Mouse (Mus musculus) gastrocnemius, postnatal 4 days (tissue): ENCODE data around the gene Ice1. TPM values are rescaled to one million over a fixed set of nuclear protein-coding genes. Genes with fewer than 3 reads are reported as not detected.
A peak's percentile ranks its signal among the peaks of the same experiment; 100 is the strongest.

Experiments
- DNase-seq, 2 experiments: peaks; one replicate each; pipeline ENCODE4 v3.0.0; 2021 to 2022; ENCODE audit warnings: low spot score in 2 of 2, mixed read lengths in 2 of 2
- total RNA-seq, 2 experiments: library from RNA; stranded (reverse); gene quantifications; 2 replicates each; pipeline ENCODE4 v1.2.3; 2021

Gene Ice1
- total RNA-seq, 2 experiments from 2014 or later = 43.0 to 44.3 TPM

GRCm38 (mm10) chr13:70582517-70582916, 54.9 kb downstream of the Ice1 start:
- peak in 1 of 2 experiments; percentile 45 for DNase-seq

DNA sequence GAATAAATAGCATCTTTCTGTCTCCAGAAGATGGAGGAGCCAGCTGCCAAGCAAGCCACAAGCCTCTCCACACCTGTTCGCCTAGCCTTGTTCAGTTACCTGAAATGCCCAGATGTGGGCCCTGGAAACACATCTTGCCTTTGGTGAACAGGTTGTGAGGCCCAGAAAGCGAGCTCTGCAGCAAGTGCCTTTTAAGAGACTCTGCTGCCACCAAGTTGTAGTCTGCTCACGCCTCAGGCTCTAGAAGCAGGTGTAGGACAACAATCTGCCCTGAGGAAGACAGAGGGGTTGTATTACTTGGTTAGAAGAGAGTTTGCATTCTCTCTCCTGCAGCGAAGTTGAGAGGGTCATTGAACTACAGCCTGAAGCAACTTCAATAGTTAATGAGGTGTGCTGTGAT, 55.9 kb downstream of the Ice1 start:
- DNase-seq = no peak

DNA sequence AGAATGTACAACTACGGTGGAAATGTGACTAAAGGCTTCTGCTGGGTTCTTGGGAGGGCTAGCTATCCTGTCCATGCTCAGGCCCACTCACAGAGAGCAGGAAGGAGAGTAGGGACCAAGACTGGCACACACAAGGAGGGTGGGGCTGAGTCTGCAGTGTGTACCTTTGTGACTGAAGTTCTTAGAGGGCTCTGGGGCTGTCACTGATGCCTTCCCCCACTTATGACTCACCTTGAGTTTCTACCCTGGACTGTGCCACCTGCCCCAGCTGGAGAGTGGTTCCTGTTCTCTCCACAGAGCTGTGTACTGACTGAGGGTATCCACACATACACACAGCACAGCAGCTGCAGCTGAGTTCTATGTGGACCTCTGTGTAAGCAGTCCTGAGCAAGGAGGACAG, 63.2 kb downstream of the Ice1 start:
- no peak for DNase-seq

DNA sequence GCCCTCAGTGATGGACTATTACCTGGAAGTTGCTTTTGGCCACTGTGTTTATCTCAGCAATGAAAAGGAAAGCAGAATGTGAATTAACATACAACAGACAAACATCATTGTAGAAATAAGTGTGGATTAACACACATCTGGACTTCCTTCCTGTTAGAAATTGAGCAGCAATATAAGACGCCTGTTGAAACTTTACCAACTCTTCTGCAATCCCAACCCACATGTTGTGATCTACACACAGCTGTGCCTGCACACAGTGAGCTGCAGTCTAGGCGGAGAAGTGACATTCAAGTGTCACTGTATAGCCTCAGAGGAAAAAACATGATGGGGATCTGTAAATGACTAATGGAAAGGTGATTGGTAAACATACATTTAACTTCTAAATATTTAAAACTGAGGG, 69.5 kb downstream of the Ice1 start:
- DNase-seq = no peak

DNA sequence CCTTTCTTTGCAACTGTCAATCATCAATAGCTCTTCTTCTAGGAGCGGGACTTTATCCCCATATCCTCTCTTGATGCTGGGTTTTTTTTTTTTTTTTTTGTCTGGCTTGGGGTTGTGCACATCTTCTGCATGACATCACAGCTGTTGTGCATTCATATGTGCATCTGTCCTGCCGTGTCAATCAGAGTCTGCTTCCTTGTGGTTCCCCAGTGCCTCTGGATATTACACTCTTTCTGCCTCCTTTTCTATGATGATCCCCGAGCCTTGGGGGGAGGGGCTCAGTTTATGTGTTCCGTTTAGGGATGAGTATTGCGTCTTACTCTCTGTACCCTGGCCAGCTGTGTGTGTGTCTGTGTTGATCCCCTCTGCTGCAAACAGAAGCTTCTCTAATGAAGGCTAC, 84.0 kb downstream of the Ice1 start:
- no peak for DNase-seq

DNA sequence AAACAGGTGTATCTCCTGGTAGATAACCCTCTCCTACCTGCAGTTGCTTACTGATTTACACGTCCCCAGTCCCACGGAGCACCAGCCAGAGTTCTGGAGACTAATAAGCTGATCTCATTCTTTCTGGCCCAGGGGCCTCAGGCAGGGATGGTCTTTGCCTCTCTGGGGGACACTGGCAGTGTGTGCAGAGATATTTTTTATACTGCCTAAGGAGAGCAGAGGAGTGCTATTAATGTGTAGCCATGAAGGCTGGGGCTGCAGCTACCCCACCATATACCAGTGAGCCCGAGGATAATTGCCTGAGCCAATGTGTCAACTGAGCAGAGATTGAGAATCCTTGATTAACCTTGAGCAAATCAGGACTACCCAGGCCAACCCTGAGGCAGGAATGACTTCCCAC, 90.0 kb downstream of the Ice1 start:
- DNase-seq = no peak

DNA sequence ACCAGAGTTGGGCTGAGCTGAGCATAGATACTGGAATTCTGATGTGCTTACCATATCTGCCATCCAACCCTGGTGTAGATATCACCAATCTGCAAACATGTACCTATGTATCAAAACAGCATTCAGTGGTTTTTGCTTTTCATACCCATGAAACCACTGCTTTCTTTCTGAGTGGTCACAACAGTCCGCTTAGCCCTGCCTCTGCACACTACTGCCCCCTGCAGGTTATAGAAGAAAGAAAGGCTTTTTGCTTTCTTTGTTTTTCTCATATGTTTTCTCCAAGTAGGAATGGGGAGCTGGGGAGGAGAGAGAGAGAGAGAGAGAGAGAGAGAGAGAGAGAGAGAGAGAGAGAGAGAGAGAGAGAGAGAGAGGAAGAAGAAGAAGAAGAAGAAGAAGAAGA, 92.2 kb downstream of the Ice1 start:
- no peak for DNase-seq

DNA sequence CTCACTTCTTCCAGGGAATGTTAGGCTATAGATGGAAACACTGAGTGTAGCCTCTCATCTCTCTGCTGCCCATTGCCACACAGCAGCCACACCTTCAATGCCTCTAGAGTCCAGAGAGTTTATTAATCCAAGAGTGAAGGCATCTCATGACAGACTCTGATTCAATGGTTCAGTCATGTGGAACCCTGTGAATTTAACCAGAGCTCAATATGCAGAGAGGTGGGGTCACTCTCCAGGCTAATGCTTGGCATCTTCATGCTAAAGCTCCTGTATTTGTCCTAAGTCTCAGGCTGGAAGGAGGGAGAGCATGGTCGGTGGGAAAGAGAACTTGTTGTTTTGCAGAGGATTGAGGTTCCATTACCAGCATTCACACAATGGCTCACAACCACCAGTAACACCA, 97.6 kb downstream of the Ice1 start:
- no peak for DNase-seq

- DNase-seq = no peak
These were observed 104.0 kb downstream of the Ice1 start for GRCm38 (mm10) chr13:70533412-70533811.

DNA sequence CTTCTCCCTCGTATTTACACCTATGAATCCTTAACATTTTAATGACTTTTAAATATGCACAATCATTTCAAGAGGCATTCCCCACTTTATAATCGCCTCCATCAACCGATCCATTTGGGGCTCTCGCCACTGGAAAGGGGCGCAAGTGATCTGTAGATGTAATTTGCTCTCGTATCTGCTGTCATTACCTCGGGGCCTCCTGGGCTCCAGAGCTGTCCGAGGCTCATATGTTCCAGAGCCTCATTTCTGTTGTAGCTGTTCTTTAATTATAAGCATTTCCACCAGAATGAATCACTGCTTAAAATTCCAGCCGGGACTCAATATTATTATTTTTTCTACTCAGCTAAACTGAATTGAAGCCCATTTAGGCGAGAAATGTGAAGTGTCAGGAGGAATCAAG, 104.7 kb downstream of the Ice1 start:
- no peak for DNase-seq

DNA sequence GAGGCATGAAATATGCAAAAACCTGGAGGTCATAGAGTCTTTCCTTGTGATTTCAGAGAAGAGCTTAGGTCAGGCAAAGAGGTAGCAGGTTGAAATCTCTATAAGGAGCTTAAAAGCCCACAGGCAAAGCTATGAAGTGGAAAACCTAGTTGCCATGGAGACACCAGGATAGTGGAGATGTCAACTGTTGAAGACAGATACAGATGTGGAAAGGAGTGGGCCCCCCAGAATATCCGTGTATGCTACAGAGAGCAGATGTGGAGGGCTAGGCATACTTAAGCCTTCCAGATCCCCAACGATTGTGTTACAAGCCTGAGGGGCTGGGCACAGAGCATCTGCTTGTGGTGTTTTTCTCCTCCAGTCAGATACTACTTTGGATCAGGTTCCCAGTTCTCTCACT, 119.8 kb downstream of the Ice1 start:
- no peak for DNase-seq

GRCm38 (mm10) chr13:70515004-70515403, 122.4 kb downstream of the Ice1 start:
- DNase-seq = no peak

DNA sequence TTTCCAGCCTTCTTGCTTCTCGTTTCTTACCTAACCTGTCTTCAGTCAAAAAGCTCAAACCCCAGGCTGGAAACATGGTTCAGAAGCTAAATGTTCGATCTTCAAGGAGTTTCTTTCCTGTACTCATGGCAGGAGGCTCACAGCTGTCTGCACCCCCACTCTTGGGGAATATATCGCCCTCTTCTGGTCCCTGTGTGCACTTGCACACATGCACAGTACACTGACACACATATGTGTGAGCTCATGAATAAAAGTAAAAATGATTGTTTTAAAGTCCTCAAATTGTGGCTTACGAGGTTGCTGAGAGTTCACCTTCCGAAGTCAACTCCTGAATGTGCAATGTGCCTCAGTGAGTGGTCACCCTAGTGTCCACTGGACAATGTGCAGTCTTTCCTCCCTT, 127.2 kb downstream of the Ice1 start:
- no peak for DNase-seq

DNA sequence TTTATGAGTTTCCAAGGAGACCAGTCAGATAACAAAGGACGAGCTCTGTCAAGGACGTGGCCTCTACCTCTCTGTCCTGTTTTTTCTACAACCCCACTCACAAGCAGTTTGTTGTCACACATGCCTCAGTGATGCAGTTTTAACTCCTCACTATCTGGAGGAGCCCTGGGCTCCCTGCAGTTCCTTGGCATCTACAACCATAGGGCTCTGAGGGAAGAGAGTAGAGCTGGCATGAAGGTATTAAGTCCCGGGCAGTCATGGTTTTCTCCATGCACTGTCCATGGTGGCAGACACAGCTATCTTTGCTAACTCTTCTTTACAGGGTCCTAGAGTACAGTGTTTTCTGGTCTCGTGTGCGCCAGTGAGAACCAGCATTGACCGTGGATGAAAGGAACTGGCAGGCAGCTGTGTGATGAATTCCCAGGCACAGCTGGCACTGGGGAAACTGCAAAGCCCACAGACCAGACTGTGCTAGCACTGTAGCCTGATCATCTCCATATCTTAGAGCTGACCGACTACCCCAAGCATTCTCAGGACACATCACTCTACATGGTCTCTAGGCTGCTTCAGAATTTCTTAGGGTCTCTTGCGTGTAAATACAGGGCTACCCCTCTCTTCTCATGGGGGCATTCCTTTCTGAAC, 127.9 kb downstream of the Ice1 start:
- no peak for DNase-seq

GRCm38 (mm10) chr13:70508708-70509374, 128.6 kb downstream of the Ice1 start:
- no peak for DNase-seq

Other genes starting within 250 kb of the Ice1 start
- gene Adamts16, start 204.2 kb upstream of the Ice1 start, total RNA-seq = 1 to 10 TPM; 3.3 TPM